Mouse (Mus musculus) layer of hippocampus, postnatal 10 days (tissue): ENCODE data around the gene 2210011C24Rik. TPM values are rescaled to one million over a fixed set of nuclear protein-coding genes. Genes with fewer than 3 reads are reported as not detected.
"Not testable (repeated sequence)": the region's sequence is repeated elsewhere in the genome, so short reads cannot be mapped to it uniquely, and the experiment has no call there.

Source experiments
- DNase-seq, 2 experiments: peaks; one replicate each; pipeline ENCODE4 v3.0.0; 2021; ENCODE audit warnings: low spot score in 2 of 2
- total RNA-seq, 2 experiments: library from RNA; stranded (reverse); gene quantifications; 2 replicates each; pipeline ENCODE4 v1.2.3; 2021

Gene 2210011C24Rik
- total RNA-seq, 2 experiments from 2014 or later, result not detected

DNA sequence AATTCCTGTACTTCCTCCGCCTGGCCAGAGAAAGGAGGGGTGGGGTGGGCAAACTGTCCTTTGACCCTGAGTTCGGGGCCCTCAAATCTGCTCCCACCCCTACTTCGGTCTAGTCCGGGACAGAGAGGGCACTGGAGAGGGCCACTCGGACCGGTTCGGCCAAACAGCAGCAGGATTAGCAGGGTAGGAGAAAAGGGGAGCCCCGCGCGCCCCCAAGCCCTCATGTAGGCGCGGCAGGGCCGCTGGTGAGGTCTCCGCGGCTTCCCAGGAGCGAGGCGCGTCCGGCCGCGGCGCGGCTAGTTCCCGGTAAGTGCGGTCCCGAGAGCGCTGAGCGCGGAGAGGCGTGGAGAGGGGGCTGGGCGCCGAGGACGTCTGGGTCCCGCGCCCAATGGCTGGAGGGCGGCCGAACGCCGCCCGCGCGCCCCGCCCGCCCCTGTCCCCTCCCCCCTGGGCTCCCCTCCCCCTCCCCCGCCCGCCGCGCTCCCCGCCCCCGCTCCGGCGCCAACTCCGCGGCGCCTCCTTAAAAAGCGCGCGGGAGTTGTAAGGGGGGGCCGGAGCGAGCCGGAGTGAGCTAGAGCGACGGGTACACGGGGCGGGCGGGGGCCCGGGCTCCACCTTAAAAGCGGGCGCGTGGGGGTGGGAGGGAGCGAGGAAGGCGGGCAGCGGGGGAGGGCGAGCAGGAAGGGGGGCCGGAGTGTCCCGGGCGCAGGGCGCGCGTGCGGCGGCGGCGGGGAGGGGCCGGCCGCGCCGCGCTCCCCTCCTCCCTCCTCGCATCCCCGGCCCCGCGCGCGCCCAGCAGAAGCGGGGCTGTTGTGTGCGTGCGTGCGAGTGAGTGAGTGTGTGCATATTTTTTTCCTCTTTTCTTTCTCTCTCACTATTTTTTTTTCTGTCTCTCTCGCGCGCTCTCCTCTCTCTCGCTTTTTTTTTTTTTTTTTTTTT lies 15.1 kb downstream of the 2210011C24Rik start:
- DNase-seq, result peak; percentile 72 to 84

DNA sequence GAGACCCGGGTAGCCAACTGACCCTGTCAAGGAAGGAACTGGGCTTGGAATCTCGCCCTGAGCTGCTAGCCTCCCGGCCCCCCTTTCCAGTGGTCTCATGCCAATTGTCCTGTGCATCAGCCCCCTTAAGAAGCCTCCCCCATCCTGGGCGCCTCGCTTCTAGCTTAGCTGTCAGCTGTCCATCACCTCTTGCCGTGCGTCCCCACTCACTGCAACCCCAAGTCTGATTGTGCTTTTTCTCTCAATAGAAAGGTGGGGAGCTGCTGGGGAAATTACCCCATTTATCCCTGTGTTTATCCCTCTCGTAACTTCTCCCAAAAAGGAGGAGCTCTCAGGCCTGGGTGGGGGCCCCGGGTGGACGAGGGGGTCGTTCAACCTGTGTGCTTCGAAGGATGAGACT lies 16.0 kb downstream of the 2210011C24Rik start:
- no peak for DNase-seq

DNA sequence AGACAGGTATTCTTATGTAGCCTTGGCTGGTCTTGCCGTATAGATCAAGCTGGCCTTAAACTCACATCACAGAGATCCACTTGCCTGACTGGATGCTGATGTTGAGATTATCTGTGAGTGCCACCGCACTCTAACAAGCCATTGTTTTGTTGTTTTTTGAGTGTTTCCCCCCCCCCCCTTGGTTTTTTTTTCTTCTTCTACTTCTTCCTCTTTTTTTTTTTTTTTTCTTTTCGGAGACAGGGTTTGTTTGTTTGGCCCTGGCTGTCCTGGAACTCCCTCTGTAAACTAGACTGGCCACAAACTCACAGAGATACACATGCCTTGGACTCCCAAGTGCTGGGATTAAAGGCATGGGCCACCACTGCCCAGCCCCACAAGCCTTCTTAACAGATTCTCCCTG lies 17.9 kb downstream of the 2210011C24Rik start:
- DNase-seq, result no peak

DNA sequence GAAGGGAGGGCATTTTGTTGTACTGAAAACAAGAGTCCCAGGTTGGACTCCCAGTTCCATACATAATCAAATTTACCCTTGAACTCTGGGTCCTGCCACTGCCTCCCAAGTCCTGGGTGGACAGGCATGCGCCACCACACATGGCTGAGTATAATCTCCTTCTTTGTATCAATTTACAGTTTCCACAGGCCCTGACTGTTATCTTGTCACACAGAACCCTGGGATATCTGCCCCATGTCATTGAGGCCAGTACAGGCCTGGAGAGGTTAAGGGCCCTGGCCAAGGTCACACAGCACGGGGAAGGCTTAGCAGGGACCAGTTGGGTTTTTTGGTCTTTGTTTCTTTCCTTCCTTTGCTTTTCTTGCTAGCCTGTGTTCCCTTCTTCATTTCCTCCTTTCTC lies 19.5 kb downstream of the 2210011C24Rik start:
- DNase-seq, result no peak

DNA sequence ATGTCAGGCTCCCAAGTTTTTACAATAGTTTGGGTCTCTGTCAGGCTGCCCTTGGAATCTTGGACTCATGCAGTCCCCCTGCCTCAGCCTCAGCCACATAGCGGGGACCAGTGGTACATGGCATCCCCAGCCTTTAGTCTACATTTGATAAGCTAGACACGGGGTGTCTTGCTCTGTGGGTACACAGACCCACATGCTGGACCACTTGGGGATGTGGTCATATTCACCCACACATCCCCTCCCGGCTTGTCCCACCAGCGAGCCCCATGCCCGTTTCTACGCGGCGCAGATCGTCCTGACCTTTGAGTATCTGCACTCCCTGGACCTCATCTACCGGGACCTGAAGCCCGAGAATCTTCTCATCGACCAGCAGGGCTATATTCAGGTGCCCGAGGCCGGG lies 21.8 kb downstream of the 2210011C24Rik start:
- no peak for DNase-seq

DNA sequence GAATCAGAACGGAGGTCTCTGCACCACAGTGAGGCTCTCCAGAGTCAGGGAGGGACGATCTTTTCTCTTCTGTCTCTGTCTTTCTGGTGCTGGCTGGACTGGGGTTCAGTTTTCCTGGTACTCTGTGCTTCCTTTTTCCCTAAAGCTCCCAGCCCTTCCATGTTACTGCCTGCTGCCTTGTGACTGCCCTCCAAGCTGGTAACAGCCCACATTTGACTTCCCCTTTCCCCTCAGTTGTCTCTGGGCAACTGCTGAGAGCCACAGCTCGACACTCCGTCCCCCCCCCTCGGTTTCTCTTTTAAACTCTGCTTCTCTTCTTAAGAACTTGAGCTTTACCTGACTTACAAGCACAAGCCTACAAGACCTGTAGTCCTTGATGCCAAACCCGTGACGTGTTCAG lies 22.7 kb downstream of the 2210011C24Rik start:
- DNase-seq, result no peak

DNA sequence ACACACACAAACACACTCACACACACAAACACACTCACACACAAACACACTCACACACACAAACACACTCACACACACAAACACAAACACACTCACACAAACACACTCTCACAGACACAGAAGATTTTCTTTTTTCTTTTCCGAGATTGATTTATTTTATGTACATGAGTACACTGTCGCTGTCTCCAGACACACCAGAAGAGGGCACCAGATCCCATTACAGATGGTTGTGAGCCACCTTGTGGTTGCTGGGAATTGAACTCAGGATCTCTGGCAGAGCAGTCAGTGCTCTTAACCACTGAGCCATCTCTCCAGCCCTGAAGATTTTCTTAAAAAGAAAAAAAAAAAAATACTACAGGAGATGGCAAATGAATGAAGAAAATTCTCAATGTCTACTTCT lies 28.7 kb downstream of the 2210011C24Rik start:
- DNase-seq, result not testable (repeated sequence)

DNA sequence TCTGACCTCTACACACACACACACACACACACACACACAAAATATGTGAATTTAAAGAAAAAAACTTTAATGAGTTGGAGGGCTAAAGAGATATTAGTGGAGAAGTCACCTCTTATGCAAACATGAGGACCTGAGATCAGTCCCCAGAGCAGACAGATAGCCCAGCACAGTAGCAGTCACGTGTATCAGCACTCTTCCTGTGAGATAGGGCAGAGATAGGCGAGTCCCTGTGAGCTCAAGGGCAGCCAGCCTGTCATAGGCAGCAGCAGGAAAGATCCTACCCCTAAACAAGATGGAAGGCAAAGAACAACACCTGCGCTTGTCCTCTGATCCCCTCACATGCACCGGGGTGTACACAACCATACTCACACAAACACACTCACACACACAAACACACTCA lies 29.5 kb downstream of the 2210011C24Rik start:
- DNase-seq, result no peak

DNA sequence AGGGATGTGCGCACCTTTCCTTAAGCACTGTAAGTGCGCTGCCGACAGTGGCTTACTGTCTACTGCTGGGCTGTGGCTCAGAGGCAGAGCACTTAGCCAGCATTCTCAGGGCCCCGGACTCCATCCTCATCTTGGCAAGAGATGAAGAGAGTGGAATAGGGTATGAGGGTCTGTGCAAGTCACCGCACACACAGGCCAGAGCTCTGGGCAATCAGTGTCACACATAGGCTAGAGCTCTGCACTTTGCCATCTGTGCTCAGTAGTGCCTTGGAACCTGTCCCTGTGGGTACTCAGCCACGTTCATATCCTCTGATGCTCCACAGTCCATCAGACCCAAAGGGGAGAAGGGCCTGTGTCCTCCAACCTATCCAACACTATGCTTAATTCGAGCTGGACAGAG lies 30.4 kb downstream of the 2210011C24Rik start:
- DNase-seq, result no peak

DNA sequence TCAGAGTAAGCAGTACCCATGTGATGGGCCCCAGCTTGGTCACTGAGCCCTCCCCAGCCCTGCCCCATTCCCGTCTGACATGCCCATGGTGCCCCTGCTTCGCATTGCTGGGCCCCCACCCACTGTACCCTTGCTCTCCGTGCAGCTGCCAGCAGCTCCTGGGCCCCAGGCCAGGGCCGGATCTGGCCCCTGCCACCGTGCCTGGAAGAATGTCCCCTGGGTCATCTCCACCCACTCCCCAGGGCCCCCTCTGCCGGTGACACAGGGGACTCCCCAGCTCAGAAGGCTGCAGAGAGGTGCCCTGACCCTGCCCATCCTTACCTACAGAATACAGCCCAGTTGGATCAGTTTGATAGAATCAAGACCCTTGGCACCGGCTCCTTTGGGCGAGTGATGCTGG lies 31.1 kb downstream of the 2210011C24Rik start:
- DNase-seq, result no peak

DNA sequence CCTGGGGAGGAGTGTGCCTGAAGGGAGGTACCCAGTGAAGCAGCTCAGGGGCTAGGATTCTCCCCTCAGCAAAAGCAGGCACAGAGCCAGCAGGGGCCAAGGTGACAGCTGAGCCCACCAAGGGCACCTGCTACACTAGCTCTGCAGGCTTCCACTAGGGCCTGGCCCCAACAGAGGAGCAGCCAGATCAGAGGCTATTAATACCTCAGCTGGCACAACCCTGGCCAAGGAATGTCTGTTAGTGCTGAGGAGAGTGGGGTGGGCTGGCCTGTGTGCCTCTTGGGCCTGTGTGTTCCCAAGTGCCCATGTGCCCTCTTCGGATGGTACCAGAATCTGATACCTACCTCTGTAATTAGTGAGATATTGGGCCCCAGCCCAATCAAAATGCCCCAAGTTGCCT lies 31.7 kb downstream of the 2210011C24Rik start:
- no peak for DNase-seq

DNA sequence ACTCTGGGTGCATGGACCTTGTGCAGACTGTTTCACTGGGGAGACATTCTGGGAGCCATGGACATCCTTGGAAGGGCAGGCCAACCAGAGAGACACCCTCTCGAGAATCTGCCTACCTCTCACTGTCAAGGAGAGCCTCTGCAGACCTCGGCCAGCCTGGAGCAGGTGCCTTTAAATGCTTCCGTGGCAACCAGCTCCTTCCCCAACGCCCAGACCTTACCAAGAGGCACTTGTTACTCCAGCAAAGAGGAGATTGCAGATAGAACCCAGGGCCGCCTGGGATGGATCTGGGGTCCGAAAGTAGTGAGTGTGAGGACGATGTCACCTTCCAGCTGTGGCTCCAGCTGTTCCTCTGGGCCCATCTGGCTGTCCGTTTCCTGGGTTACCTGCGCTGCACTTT lies 33.8 kb downstream of the 2210011C24Rik start:
- DNase-seq, result no peak

DNA sequence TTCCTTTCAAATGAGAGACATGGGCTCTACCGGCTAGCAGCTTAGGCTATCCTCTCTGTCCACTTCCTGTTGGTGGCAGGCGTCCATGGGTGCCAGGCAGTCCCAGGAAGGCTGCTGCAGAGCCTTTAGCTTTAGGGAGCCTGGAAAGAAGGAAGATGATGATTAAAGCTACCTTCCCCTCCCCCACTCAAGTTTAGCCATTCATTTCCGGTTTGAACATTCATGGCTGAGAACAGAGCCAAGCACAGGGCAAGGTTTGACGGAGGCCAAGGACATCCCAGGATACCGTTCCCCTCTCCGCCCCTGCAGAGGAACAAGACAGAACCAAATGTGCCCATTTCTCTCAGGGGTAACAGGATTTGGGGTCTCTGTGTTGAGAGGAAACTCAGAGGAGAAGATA lies 34.3 kb downstream of the 2210011C24Rik start:
- DNase-seq, result no peak

DNA sequence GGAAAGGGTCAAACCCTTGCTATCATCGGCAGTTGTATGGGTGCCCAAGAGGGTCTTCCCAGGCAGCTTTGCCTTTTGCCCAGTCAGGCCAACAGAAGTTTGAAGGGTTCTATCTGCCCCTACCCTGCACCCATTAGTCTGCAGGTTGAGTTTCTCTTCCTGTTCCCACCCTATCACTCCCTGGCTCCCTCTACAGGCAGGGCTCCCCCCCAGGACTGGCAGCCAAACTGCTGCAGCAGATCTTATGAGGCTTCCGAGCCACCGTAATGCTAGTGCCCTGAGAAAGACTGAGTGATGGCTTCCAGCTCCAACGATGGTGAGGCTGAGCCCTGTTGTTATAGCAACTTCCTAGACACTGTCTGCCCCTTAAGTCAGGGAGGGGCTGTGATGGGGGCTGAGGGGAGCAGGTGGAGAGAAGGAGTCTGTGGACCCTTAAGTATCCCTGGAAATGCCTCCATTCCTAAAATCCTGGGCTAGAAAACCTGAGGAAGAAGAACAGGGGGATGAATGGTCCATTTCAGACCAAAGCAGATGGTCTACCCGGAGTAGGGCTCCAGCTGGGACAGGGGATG lies 35.1 kb downstream of the 2210011C24Rik start:
- peak in 1 of 2 experiments; percentile 28 for DNase-seq

DNA sequence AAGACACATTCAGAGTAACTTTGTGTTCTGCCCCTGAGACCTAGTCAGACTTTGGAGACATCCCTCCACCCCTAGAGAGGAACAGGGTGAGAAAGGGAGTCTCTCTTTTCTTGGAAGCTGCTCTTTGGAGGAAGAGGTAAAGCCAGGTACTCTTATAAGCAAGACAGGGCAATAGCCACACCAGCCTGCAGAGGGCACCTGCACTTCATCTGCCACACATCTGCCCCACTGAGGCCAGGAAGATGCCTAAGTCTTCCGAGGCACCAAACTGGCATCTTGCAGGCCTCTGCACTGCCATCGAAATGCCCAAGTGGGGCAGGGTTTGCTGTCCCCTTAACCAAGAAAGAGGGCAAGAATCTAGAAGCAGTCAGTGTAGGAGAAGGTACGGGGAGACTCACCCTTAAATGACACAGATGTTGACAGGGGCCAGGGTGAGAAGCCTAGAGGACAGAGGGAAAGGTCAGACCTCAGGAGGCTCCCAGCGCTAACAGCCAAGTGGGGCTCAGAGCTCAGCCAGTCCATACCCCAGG lies 35.8 kb downstream of the 2210011C24Rik start:
- no peak for DNase-seq

DNA sequence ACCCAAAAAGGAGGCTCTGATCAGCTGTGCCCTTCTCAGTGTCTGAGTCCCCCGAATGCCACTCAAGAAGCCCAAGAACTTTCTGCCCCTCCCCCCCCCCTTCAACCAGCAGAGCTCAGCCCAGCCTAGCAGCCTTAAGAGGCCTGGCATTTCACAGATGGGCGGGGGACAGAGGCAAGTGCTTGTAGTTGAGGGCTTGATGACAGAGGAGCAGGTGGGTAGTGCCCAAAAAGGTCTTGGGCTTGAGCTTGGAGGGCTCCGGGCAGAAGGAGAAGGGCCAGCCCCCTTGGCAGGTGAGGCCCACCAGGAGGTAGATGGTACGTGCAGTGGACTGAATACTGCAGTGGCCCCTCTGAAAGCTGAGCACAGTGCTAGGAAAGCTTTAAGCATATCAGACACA lies 37.5 kb downstream of the 2210011C24Rik start:
- no peak for DNase-seq

DNA sequence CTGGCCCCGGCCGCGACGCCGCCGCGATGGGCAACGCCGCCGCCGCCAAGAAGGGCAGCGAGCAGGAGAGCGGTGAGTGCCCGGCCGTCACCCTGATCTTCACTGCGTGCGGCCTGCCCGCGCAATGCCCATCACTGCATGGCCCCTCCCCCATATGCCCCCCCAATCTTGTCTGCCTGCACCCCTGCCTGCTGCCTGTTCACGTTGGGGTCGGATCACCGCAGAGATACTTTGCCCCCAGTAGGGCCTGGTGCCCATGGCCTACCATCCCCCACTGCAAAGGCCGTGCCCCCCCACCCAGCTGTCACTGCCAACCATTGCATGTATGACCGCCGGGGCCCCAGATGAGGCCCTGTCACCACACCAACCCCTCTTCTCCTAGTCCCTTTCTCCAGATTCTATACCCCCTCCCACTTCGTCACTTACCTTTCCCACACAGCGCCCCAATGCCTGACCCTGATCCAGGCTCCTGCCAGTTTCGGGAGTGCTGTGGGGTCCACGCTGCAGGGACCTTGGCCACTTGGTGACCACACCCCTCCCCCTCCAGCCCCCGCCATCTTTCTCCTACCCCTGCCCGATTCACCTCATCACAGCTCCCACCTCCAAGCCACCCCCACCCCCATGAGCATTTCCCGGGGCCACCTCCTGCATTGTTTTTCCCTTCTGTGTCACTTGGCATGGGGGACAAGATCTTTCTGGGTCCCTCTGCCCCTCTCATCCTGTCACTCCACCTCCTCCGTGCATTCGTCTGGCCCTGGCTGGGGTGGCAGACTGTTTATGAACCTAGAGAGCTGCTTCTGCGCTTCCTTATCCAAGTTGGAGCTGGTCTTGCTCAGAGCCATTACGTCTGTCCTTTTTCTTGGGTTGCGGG lies 38.6 kb downstream of the 2210011C24Rik start:
- peak in 1 of 2 experiments; percentile 51 for DNase-seq

DNA sequence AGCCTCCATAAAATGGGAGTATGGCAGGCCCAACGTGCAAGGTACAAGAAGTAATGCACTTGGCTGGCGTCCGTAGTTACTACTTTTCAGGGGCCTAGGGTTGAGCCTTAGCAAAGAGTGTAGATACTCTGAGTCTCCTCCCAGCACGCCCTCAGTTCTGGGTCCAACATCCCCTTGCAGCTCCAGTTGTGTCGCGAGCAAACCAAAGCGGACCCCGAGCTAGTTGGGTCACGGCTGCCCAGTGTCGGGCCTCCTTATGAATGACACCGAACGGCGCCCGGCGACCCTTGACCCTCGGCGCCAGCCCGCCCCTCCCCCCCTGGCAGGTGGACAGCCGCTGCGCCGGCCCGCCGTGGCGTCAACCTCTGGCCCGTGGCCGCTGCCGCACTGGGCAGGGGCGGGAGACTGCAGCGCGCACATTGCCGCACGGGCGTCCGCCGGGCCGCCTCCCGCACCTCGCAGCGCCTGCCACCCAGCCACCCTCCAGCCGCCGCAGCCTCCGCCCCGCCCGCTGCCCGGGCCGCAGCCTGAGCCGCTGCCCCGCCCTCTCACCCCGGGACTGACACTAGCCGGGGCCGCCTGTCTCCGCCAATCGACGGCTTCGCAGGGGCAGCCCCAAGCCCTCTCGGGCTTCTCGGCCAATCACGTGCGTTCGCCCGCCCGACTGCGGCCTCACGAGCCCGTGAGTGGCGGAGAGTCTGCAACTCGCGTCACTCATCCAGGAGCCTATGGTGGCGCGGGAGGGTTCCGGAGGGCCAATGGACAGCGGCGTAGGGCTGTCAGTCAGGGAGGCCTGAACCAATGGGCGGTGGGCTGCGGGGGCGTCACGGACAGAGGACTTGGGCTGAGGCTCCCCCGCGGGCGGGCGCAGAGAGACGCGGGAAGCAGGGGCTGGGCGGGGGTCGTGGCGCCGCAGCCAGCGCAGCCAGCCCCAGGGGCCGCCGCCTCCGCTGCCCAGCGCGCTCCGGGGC lies 39.5 kb downstream of the 2210011C24Rik start, which contains the start of gene Prkaca:
TSS of gene Prkaca (plus strand) at position 844 of the 971 bp plus-strand sequence.
- peak; percentile 97 to 98 for DNase-seq

DNA sequence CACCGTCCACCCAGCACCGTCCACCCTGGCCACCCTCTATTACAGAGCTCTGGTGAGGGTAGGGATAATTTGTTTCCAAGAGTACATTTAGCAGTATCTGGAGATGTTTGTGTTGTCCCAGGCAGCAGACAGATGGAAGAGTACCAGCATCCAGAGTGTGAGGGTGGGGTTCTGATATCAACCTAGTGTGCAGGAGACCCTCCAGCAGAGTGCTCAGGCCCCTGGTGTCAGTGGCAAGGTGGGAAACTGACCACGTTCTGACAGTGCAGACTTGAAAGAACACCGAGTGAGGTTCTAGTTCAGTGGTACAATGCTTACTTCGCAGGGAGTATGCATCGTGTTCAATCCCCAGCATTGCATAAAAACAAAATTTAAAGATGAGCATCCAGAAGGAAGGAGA lies 40.3 kb downstream of the 2210011C24Rik start:
- no peak for DNase-seq

DNA sequence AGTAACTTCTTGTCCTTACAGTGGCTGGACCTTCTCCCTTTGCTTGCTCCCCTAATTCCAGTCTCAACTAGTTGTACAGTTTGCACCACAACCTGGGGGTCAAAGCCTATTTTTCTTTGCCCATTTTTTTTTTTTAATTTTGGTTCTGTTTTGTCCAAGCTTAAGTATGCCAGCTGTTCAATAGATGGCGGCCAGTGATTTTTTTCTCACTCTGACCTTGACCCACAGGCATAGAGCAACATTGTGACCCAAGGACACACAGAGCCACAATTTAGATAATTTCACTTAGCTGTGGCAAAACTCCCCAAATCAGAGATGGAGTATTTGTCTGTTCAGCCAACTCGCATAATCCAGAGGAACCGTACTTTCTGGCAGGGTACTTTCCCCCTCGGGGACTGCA lies 40.9 kb downstream of the 2210011C24Rik start:
- no peak for DNase-seq
